Mouse (Mus musculus) layer of hippocampus, adult 11-12 months (tissue): ENCODE measurements around the gene Hes7.

ENCODE experiments used
- DNase-seq: peaks from one replicate; pipeline ENCODE4 v3.0.0; 2022; ENCODE audit warnings: low spot score

The Hes7 gene

GRCm38 (mm10) chr11:69120221-69121000 lies at the start of gene Hes7:
Hes7 (plus strand) TSS chr11:69120404.
- no peak for DNase-seq

GRCm38 (mm10) chr11:69070590-69071222 lies 49.5 kb upstream of the Hes7 start, which contains the start of gene Tmem107:
Tmem107 (plus strand) TSS chr11:69070806.
- peak; percentile 95 for DNase-seq

- no peak for DNase-seq
These were observed 48.9 kb upstream of the Hes7 start for GRCm38 (mm10) chr11:69071262-69071661.

GRCm38 (mm10) chr11:69072234-69072633 lies 48.0 kb upstream of the Hes7 start:
- no peak for DNase-seq

GRCm38 (mm10) chr11:69072666-69073064 lies 47.5 kb upstream of the Hes7 start:
- no peak for DNase-seq

GRCm38 (mm10) chr11:69073065-69073888 lies 46.9 kb upstream of the Hes7 start:
- peak; percentile 95 for DNase-seq

GRCm38 (mm10) chr11:69073951-69074775 lies 46.0 kb upstream of the Hes7 start:
- DNase-seq = no peak

GRCm38 (mm10) chr11:69074776-69075069 lies 45.5 kb upstream of the Hes7 start:
- no peak for DNase-seq

GRCm38 (mm10) chr11:69075764-69076479 lies 44.3 kb upstream of the Hes7 start:
- no peak for DNase-seq

- no peak for DNase-seq
These were observed 43.6 kb upstream of the Hes7 start for GRCm38 (mm10) chr11:69076572-69076971.

- DNase-seq = no peak
These were observed 42.9 kb upstream of the Hes7 start for GRCm38 (mm10) chr11:69077316-69077715.

GRCm38 (mm10) chr11:69078041-69078440 lies 42.2 kb upstream of the Hes7 start:
- no peak for DNase-seq

- peak; percentile 26 for DNase-seq
These were observed 41.3 kb upstream of the Hes7 start for GRCm38 (mm10) chr11:69078805-69079438.

GRCm38 (mm10) chr11:69080102-69080854 lies 39.9 kb upstream of the Hes7 start:
- no peak for DNase-seq

GRCm38 (mm10) chr11:69080855-69081222 lies 39.4 kb upstream of the Hes7 start:
- no peak for DNase-seq

GRCm38 (mm10) chr11:69081613-69082012 lies 38.6 kb upstream of the Hes7 start:
- DNase-seq = no peak

- DNase-seq = no peak
These were observed 34.6 kb upstream of the Hes7 start for GRCm38 (mm10) chr11:69085608-69086007.

- peak; percentile 32 for DNase-seq
These were observed 33.8 kb upstream of the Hes7 start for GRCm38 (mm10) chr11:69086390-69086789.

- DNase-seq = no peak
These were observed 33.1 kb upstream of the Hes7 start for GRCm38 (mm10) chr11:69087082-69087481.

GRCm38 (mm10) chr11:69087597-69087996 lies 32.6 kb upstream of the Hes7 start:
- no peak for DNase-seq
